Mouse (Mus musculus): ENCODE measurements at regions not wholly inside any gene's neighbourhood (a gene's known extent, or its start where the extent isn't known, plus 50 kb on each side); places are given as distances from the start of the nearest gene placed in this dataset.

DNA sequence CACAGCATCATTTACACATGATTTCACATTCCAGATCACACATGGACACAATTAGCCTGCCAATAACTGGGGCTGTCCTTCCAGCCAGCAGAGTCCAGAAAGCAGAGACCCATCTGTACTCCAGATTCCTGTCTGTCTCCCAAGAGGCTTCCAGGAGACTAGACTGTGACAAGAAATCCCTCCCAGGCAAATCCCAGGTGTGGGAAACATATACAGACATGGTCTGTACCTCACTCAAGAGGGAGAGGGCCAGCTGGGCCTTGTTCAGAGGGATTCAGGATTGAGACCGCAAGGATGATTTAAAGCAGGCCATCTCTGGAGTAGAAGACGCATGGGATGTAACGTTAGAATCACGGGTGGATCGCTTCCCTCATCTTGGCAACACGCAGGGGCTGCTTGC, 182.7 kb upstream of the Prr30 start:
- no peak for ATAC-seq (replicated peaks in 1 of 2; ENCODE audit: insufficient read depth in 1 of 2, low FRiP score in 2 of 2, low TSS enrichment in 1 of 2, low read depth in 1 of 2, poor library complexity in 2 of 2, severe bottlenecking in 2 of 2)

DNA sequence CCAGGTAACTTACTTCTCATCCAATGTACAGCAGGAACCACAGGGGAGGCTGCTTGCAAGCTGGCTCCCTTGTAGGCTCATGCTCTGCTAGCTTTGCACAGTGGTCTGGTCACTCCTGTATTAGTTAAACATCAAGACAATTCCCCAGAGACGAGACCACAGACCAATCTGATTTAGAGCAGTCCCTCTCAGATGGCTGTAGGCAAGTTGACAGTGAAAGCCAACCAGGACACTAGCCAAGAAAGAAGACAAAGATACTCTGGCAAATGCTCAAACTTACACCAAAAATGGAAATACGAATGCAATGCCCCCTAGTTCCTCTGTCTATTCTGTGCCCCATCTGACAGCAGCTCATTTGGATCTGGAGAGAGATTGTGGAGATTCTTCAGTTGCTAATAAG, 181.8 kb upstream of the Prr30 start:
- ATAC-seq (replicated peaks in 1 of 2; ENCODE audit: insufficient read depth in 1 of 2, low FRiP score in 2 of 2, low TSS enrichment in 1 of 2, low read depth in 1 of 2, poor library complexity in 2 of 2, severe bottlenecking in 2 of 2) = no peak

DNA sequence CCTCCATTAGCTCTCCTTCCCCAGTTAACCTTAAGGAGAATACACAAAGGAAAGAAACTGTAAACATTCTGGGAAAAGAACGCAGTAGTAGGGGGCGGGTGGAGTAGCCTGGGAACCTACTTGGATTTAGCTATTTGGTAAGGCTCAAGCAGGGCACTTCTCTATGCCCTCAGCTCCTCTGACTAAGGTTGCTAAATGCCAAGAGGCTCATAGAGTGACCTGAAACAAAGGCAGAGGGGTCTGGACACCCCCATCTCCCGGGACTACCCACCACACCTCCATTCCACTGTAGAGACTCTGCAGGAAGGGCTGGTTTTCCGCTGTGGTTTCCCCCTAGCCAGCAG, 179.5 kb upstream of the Prr30 start:
- ATAC-seq (replicated peaks in 1 of 2; ENCODE audit: insufficient read depth in 1 of 2, low FRiP score in 2 of 2, low TSS enrichment in 1 of 2, low read depth in 1 of 2, poor library complexity in 2 of 2, severe bottlenecking in 2 of 2) = no peak

DNA sequence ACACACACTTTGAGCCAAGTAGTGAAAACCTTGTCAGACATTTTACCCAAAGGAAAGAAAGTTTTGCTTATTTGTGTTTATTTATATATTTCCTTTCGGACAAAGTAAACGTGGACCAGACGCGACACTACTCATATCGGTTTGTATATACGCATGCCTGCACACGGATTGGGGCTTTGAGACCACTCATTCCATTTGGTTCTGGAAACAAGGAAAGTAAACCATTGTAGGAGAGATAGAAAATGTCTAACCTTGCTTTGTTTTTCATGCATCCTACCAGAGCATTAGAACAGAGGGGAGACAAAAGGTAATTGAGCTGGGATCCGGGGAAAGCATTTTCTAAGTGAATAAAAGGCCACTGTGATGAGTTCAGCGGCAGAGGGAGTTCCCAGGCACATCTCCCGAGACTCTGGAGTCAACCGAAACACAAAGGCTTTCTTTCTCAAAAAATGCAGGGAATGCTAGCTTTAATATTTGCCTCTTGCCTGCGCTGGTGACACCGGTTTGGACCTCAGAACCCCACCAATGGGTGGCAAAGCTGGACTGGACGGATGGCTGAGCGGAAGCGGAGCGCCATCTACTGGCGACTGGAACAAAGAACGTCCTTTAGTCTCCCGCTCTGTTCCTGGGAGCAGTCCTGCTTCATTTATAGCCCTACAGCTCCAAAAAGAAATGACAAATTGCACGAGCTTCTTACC, 179.0 kb upstream of the Prr30 start:
- ATAC-seq (replicated peaks in 1 of 2; ENCODE audit: insufficient read depth in 1 of 2, low FRiP score in 2 of 2, low TSS enrichment in 1 of 2, low read depth in 1 of 2, poor library complexity in 2 of 2, severe bottlenecking in 2 of 2) = peak; percentile 86 to 87

DNA sequence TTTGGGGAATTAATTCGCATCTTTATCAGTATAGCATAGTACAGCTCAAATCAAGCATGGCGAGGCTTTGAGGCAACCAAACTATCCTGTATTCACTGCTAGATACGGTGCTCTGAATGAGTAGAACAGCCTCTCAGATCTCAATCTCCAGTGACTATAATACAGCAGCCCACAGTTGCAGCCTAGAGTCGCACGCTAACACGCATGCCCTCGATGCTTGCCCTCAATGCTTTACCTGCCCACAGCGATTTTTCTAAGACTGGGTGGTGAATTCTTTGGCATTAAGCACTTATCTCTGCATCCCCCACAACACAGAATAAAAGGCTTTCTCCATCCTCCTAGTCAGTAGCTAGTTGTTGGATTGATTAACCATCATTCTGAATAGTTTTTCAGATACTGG, 178.4 kb upstream of the Prr30 start:
- no peak for ATAC-seq (replicated peaks in 1 of 2; ENCODE audit: insufficient read depth in 1 of 2, low FRiP score in 2 of 2, low TSS enrichment in 1 of 2, low read depth in 1 of 2, poor library complexity in 2 of 2, severe bottlenecking in 2 of 2)

DNA sequence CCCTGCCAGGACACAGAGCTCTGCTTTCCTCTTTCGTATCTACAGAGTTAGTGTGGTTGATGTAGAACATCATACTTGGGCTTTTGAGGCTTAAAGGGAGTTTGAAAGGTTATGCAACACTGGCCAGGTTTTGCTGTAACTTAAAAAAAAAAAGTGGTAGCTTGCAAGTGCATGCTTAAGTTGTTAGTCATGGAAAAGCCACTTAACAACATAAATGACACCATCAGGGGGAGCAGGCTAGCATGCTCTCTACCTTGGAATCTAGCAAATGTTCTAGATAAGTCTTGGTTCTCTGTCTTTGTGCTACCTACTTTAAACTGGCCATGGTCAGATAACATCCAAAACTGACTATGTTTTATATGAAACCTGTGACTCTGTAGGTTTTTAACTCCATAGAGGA, 176.6 kb upstream of the Prr30 start:
- no peak for ATAC-seq (replicated peaks in 1 of 2; ENCODE audit: insufficient read depth in 1 of 2, low FRiP score in 2 of 2, low TSS enrichment in 1 of 2, low read depth in 1 of 2, poor library complexity in 2 of 2, severe bottlenecking in 2 of 2)

DNA sequence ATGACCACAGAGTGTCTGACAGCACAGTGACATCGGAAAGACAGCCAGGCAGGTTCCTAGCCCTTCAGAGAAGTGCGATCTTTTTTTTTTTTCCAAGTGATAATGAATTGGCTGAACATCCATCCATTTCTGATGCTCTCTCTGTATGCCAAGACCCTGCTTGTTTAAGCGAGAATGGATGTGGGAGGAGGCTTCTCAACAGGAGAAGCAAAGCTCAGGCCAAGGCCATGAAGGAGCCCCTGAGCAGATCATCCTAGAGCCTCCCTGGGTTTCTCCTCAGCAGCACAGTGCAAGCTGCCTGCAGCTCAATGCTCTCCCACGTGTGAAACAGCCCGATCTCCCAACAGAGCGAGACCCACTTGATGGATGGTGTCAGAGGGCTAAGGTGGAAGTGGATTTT, 175.7 kb upstream of the Prr30 start:
- ATAC-seq (replicated peaks in 1 of 2; ENCODE audit: insufficient read depth in 1 of 2, low FRiP score in 2 of 2, low TSS enrichment in 1 of 2, low read depth in 1 of 2, poor library complexity in 2 of 2, severe bottlenecking in 2 of 2) = no peak

DNA sequence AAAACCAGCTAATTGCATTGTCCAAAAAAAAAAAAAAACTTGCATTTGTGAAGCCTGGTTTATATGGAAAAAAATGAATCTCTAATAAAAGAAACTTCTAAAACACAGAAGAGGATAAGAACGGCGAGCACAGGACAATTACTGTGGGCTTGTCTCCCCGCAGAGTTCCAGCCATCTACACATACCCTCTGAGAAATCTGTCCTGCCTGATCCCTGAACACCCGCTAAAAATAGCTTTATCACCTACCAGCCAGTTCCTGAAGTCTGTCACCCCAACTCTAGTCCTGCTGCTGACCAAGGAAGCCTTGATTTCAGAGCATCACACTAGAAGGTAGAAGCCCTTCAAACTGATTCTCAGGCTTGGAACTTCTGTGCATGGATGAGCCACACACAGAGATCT, 173.7 kb upstream of the Prr30 start:
- no peak for ATAC-seq (replicated peaks in 1 of 2; ENCODE audit: insufficient read depth in 1 of 2, low FRiP score in 2 of 2, low TSS enrichment in 1 of 2, low read depth in 1 of 2, poor library complexity in 2 of 2, severe bottlenecking in 2 of 2)

DNA sequence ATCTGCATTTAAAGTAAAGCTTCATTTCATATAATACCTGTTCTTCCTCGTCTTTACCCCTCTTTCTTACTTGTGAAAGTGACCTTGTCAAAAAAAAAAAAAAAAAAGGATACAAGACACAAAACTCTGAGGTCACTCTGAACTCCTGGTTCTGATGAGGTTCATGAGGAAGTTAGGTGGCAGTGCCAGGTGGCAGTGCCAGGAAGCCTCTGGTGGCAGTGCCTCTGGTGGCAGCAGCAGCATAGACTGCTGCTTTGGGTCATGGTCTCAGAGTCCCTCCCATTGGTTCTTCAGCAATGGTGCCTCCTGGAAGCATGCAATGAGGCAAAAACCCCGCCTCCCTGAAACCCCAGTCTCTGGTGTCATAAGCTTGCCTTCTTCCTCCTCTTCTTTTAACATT, 159.7 kb upstream of the Prr30 start:
- peak; percentile 73 to 75 for ATAC-seq (replicated peaks in 1 of 2; ENCODE audit: insufficient read depth in 1 of 2, low FRiP score in 2 of 2, low TSS enrichment in 1 of 2, low read depth in 1 of 2, poor library complexity in 2 of 2, severe bottlenecking in 2 of 2)

DNA sequence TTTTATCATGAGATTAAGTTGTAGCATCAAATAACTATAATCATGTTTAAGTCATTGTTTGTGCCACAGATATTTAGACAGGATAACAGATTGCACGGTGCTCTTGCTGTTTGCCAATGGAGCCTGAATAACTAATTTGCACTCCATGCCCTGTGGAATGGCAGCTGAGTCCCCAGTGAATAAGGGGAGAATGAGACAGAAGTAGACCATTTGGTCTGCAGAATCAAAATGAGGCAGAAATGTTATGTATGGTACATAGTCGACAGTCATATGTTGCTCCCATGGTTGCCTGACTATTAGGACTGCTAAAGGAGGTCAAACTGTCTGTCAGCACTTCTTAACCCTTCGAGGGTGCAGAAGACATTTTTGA, 152.9 kb upstream of the Prr30 start:
- ATAC-seq (replicated peaks in 1 of 2; ENCODE audit: insufficient read depth in 1 of 2, low FRiP score in 2 of 2, low TSS enrichment in 1 of 2, low read depth in 1 of 2, poor library complexity in 2 of 2, severe bottlenecking in 2 of 2) = no peak

DNA sequence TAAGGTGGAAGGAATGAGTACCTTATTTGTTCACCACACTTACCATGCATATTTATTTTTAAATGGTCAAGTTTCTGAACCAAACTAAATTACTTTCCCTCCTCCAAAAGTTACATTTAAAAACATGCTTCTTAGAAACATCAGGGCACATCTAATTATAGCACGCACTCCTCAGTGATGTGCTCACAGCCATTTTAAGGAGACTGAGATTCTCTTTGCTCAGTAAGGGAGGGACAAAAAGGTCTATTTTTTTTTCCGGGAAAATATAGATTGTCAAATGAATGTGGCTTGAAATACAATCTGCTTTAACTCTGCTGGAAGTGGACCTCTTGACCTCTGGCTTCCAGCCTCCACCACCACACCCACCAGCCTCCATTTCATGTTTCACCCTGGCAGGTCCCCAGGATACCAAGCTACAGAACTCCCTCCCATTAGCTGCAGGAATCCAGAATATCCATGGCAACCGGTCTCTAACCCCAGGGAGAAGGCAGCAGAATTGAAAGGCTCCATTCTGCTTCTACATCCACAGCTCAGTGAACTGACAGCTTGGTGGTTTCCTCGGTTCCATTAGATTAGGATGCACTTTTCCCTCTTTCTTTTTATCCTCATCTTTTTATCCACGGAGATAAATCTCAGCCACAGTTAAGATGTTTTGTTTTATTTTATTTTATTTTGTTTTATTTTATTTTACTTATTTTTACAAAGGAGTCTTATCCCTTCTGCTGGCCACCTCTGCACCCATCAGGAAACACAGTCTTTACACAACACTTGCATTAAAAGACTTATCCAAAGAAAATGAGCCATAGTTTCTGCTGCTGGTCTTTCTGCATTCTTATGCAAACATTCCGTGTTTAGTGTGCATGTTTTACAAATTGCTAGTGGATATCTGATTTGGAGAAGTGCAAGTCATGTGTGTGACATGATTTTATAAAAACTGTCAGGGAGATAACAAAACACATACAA, 152.2 kb upstream of the Prr30 start:
- no peak for ATAC-seq (replicated peaks in 1 of 2; ENCODE audit: insufficient read depth in 1 of 2, low FRiP score in 2 of 2, low TSS enrichment in 1 of 2, low read depth in 1 of 2, poor library complexity in 2 of 2, severe bottlenecking in 2 of 2)

DNA sequence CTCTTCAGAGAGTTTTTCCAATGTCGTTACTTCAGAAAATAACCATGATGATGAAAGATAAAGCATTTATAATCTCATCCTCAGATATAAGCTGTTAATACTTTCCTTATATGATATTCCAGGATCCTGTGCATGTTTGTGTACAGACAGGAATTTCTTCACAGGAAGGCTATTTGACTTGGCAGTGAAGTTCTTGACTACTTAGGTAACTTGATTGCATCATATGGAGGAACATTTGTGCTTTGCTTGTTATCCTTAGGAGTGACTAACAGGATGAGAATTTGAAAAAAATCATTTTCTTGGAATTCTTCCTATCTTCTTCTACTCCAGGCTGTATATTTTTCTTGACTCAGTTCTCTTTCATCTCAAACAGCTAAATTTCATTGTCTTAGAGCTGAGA, 140.2 kb upstream of the Prr30 start:
- ATAC-seq (replicated peaks in 1 of 2; ENCODE audit: insufficient read depth in 1 of 2, low FRiP score in 2 of 2, low TSS enrichment in 1 of 2, low read depth in 1 of 2, poor library complexity in 2 of 2, severe bottlenecking in 2 of 2) = no peak

DNA sequence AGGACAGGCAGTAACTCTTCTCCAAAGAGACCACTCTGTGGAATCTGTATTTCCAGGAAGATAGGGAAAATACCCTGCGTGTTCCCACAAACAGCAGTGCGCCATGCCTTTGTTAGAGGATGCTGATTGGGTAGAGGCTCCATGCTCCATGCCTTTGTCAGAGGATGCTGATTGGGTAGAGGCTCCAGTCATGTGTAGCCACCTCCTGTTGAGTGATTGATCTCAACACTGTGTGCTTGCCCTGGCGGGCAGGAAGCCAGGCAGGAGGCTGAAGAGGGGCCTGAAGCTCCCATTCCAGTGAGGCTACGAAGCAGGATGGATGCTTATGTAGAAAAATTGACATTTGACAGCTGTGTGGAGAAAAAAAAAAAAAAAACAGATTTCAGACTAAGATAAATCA, 131.9 kb upstream of the Prr30 start:
- no peak for ATAC-seq (replicated peaks in 1 of 2; ENCODE audit: insufficient read depth in 1 of 2, low FRiP score in 2 of 2, low TSS enrichment in 1 of 2, low read depth in 1 of 2, poor library complexity in 2 of 2, severe bottlenecking in 2 of 2)

DNA sequence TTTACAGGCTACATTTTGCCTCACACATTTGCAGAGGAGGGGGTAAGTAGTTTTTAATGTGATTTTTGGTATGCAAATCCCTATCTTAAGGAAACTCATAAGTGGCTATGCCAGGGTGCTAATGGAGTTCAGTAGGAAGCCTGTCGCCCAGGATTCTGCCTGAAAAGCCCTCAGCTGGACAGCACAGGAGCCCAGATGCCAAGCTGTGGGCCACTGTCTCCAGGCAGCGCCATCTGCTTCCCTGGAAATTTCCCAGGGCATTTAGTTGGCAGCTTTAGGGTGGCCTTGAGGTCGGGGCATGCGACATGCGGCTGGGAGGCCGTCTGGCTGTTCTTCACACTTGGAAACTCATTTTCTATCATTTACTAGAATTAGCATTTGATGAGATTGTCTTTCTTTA, 127.3 kb upstream of the Prr30 start:
- ATAC-seq (replicated peaks in 1 of 2; ENCODE audit: insufficient read depth in 1 of 2, low FRiP score in 2 of 2, low TSS enrichment in 1 of 2, low read depth in 1 of 2, poor library complexity in 2 of 2, severe bottlenecking in 2 of 2) = no peak

DNA sequence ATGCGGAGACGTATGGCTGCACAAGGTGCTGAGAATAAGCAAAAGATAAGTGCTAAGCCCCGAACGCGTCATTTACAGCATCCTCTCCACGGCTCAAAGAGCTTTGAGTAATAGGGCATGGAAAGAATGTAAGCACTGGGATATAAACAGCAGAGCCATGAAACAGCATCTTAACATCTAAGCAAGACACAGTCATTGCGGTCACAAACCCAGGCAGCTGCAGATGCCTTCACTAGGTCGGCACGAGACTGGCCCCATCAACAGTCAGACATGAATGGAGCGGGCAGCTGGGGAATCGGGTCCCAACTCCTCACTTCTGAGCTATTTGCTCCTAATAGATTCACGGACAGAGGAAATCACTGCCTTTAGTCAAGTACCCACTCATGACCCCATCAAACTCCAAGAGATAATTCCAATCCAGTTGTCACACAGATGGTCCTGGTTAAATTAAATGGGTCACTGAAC, 126.4 kb upstream of the Prr30 start:
- no peak for ATAC-seq (replicated peaks in 1 of 2; ENCODE audit: insufficient read depth in 1 of 2, low FRiP score in 2 of 2, low TSS enrichment in 1 of 2, low read depth in 1 of 2, poor library complexity in 2 of 2, severe bottlenecking in 2 of 2)

DNA sequence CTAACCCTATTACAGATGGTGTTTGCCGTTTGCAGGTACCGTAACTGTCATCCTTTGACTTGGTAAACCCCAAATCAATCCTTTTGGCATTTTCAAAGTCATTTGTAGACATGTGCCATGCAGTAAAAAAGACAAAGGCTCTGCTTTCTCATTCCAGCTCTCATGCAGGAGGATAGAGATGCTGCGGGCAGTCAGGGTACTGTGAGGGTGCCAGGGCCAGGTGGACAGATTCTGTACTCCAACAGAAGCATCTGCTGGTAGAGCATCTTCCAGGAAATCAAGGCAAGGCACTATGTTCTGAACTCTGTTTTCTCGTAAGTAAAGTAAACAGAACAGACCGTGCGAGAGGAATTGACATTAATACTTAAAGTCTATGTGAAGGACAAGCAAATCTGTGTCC, 123.2 kb upstream of the Prr30 start:
- ATAC-seq (replicated peaks in 1 of 2; ENCODE audit: insufficient read depth in 1 of 2, low FRiP score in 2 of 2, low TSS enrichment in 1 of 2, low read depth in 1 of 2, poor library complexity in 2 of 2, severe bottlenecking in 2 of 2) = no peak

DNA sequence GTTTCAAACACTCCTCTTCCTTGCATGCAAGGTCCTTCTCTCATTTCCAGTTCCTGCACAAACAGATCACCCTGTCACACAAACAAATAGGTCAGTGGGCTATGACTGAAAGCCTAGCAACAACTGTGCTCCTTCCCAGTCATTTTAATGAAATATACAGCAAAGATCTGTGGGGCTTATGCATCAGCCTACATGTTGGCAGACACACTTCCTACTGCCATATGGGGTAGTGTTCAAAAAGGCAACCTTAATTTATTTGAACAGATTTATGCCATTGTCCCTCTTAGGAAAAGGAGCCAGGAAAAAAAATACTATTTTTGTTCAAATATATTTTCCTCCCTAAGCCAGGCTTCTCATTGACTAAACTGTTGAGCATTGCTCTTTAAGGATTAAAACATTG, 107.8 kb upstream of the Prr30 start:
- no peak for ATAC-seq (replicated peaks in 1 of 2; ENCODE audit: insufficient read depth in 1 of 2, low FRiP score in 2 of 2, low TSS enrichment in 1 of 2, low read depth in 1 of 2, poor library complexity in 2 of 2, severe bottlenecking in 2 of 2)

DNA sequence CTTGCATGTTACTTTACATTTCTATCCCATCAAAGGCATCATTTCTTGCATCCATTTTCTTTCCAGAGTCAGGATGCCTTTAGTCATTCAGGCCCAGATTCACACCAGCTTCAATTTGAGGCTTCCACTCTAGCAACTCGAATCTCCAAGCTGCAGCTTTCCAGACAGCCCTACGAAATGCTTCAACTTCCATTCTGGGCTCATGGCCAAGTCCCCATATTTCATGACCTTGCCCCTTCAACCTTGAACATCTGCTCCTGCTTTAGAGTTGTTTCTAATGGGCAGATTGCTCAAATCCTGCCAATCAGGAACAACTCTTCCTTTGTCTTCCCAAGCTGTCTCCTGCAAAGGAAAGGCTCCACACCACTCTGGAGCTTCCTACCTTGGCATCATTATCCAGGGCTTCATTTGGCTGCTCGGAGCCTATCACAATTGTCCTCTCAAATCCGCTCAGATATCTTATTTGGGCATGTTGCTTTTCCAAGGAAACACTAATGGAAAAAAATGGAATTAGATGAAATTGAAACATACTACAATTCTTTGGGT, 104.4 kb upstream of the Prr30 start:
- ATAC-seq (replicated peaks in 1 of 2; ENCODE audit: insufficient read depth in 1 of 2, low FRiP score in 2 of 2, low TSS enrichment in 1 of 2, low read depth in 1 of 2, poor library complexity in 2 of 2, severe bottlenecking in 2 of 2) = no peak

DNA sequence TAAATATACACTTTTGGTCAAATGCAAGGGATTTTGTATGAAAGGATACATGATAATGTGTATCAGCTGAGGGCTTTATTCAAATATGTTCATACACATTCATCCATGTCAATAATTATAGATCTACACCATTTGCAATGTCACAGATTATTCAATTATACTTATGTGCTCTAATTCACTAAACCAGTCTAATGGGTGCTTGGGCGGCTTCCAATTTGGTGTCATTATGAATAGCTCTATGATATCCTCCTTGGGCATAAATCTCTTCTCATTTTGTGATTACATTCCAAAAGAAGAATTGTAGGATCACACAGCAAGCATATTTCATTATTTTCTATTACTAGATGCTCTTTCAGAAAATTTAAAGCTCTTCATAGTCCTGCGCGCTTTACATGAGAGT, 97.7 kb upstream of the Prr30 start:
- no peak for ATAC-seq (replicated peaks in 1 of 2; ENCODE audit: insufficient read depth in 1 of 2, low FRiP score in 2 of 2, low TSS enrichment in 1 of 2, low read depth in 1 of 2, poor library complexity in 2 of 2, severe bottlenecking in 2 of 2)

Measured in hematopoietic stem cell, adult 5-6 weeks (primary cell).